Mouse (Mus musculus) heart, postnatal 4 days (tissue): ENCODE measurements around the gene Igf2r. TPM values are rescaled to one million over a fixed set of nuclear protein-coding genes. Genes with fewer than 3 reads are reported as not detected.

ENCODE experiments used
- DNase-seq: peaks from one replicate; pipeline ENCODE4 v3.0.0; 2021
- total RNA-seq, 2 experiments: library from RNA; stranded (reverse); gene quantifications; 2 replicates each; pipeline ENCODE4 v1.2.3; 2021

The Igf2r gene
- total RNA-seq, 2 experiments from 2014 or later: 318 TPM

DNA sequence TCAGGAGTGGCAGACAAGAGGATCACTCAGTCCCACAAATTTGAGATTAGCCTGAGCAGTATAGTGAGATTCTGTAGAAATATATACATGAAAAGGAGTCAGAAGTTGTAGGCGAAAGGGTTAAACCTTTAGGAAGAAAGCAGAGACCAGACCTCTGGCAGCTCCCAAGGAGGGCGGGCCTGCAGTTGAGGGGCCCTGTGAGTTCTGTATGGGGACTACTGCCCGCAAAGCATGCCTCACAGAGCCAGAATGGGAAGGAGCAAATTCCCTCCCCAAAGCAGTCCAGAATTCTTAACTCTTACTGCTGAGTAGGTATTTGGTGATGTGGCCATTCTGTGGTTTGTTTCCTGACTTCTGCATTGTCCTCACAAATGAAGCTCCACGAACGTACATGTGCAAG lies 11.6 kb upstream of the Igf2r start:
- peak; percentile 57 for DNase-seq

DNA sequence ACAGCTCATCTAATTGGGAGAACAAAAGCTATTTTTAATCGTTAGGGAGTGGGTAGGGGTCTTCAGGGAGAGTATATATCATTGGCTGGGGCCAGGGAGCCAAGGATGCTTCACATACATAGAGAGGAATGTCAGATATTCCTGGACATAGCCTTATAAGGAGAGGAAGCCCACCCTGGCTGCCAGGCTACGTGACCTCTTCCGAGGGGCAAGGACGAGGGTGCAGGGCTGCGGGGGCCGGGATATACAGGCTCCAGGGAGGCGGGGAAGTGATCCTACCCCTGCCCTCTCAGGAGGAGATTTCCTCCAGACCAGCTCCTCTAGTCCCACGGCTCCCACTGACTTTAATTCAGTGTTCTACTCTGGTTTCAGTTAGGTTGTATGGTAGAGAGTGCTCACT lies 10.7 kb upstream of the Igf2r start:
- peak; percentile 46 for DNase-seq

DNA sequence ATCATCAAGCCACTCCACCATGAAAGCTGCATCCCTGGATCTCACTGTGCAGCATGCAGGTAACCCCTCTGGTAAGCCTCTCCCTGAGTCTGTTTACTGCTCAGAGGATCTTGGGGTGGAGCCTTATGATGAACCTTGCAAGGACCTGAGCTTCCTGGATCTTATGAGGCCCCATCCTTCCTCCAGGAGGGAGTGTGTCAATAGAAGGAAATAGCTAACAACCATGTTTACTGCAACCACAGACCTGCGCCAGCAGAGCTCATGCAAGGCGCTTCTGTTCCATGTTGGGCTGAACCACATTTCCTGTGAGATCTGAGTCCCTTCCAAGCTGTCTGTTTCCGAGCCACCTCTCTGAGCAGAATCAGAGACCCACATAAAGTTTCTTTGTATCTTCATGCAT lies 10.0 kb upstream of the Igf2r start:
- peak; percentile 36 for DNase-seq

DNA sequence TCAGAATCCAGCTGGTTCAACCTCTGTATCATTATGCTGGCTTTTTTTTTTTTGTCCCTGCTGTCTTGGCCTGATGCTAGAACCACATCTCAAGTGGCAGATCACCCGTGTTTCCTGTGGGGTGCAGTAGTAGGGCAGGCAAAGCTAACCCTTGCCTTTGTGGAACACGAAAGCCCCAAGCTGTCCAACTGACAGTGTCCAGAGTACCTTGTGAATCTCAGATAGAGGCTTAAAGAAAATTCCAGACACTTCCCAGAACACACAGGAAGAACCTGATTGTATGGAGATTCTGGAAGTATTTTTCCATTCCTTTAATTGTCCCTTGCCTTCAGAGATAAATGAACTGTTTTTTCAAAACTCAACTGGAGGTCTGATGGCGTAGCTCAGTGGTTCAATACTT lies 4.5 kb upstream of the Igf2r start:
- DNase-seq: no peak

DNA sequence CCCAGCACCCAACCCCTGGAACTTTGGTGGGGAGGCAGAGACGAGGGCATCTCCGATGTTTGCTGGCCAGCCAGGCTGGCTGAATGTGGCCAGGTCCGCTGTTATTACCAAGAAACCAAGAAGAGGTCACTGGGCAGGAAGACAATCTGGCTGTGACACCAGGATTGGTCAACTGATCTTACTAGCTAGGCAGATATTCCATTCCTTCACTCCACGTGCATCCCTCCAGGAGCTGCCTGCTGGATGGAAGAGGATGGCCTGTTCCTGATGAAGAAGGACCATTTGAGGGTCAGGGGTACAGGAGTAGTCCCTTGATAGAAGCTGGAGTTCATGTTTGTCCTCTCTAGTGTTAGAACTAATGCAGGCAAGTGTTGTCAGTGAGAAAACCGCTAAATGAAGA lies 1.0 kb upstream of the Igf2r start:
- DNase-seq: no peak

DNA sequence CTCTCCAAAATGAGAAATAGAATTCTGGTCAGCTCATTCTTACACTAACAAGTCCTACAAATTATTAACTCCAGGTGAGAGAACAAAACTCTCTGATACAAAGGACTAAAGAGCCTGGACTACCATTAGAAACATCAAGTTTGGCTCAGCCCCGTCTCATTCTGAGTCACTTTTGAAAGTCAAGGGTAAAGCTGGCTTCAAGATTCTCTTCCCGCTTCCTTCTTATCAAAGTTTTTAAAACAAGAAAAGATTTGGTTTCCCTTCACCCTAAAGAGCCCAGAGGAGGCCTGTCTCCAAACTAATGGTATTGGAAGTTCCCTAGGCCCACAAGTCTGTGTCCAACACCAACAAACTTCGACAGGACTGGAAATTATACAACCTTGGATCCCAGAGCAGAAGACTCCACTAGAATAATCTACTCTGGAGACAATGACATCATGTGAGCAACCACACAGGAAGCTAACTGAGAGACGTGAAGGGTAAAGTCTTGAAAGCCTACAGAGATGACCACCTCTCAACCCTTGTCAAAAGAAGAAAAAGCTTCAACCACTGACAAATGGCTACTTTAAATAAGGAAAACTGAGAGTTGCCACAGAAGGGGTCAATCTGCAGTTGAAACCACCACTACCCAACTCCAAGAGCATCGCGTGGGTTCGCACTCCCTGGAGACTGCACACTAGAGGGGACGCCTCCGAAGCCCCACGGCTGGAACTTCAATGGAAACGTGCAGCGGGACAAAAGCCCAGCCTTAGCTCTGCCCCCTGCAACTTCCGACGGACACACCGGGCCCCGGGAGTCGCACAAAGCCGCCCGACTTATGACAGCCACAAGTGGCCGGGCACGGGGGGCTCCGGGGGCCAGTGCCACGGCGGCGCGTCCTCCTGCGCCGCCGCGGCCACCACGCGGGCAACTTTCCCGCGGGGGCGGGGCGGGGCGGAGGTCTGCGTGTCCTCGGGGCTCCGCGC lies 767 bp downstream of the Igf2r start:
- DNase-seq: peak; percentile 38

DNA sequence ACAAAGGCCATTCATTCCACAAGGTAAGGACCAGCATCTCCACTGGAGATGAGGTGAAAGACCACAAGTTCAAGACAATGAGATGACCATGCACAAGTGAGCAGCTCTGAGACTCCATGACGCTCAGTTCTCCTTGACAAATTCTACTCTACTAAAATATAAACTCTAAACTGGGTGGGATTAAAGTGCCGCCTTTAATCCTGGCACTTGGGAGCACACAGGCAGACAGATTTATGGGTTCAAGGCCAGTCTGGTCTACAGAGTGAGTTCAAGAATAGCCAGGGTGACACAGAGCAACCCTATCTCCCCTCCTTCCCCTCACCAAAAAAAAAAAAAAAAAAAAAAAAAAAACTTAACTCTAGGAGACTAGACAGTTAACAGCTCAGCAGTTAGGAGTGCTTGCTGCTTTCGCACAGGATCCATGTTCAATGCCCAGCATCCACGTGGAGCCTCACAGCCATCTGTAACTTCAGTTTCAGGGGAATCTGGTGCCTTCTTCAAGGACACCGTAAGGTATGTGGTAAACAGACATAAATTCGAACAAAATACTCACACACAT lies 2.1 kb downstream of the Igf2r start:
- no peak for DNase-seq

DNA sequence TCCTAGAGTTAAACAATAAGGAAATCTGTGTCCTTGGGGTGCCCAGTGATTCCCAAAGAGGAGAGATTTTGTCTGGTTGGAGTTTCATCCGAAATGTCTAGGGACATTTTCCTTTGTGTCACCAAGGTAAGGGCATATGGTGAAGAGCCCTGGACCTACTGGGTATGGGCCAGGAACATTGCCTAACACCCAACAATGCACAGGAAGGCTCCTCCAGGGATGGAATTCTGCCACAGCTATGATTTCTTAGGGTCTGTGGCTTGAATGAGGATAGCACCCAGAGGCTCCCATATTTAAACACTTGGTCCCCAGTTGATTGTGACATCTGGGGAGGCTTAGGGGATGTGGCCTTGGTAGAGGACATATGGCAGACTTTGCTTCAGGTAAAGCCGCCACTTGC lies 6.1 kb downstream of the Igf2r start:
- DNase-seq: no peak

DNA sequence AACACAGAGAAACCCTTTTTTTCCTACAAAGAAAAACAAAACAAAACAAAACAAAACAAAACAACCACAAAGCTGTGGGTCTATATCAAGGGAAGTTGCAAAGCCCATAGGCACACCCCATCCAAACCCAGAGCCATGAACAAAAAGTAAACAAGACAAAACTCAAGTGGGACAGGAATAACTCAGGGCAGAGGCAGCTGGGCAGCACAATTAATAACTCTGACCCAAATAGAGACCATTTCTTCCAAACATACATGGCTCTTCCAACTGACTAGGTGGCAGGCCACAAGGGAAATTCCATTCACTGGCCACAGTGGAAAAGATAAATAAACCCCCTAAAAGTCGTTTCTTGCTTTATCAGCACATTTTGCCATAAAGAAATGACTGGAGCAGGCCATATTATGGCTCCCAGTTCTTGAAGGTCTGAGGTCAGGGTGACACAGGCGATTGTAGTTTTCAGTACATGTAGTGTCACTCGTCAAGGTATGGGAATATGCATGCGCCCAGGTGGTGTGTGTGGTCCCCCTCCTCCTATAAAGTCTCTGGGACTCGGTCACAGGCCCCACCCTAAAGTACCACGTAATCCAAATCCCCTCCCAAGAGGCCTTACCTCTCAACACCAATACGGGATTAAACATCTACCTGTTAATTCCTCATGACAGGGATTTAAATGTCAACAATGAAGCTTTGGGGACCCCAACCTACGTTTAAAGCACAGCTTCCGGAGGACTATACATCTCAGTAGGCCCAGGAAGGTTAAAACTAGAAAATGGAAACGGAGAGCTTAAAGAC lies 8.9 kb downstream of the Igf2r start:
- DNase-seq: no peak

DNA sequence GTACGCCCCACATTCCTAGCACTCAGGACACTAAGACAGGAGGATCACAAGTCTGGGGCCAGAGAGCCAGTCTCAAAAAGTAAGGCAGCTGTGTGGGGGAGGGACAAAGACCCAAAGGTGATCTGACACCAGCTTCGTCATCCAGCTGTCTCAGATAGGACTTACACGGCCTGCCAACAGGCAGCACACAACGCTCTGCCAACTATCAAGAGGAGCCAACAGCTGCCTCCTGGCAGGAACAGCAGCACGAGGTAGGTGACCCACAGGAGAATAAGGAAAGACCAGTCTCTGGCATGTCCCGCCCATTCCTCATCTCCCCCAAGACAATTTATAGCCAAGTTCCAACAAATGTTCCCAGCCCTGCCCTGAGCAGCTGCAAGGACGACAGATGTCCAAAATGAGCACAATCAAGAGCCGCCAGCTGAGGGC lies 9.8 kb downstream of the Igf2r start:
- peak; percentile 75 for DNase-seq

DNA sequence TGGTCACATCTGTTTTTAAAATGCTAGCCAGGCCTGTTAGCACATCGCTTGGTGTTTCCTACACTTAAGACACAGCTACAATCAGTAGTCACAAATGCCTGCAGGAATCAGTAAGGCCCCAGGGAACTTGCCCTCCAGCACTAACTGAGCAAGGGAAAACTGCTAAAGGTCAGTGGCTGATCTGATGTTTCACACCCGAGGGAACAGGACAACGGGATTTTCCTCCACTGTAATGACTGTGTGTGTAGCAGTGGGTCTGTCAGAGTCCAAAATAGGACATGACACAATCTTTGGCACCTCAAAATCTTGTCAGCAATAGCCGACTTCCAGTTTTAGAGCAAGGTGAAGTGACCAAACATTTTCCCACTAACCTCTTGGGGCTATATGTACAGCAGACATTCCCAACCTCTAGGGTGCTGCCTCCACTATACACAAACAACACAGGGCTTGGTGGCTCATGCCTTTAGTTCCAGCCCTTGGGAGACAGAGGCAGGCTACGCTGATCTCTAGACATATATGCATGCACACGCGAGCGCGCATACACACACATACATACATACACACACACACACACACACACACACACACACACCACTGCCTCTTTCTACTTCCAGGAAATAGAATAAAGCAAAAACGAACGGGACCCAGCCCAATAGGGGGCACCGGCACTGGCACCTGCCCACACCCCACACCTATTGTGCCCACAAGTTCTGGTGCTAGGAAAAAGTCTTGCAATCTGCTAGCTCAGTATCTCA lies 10.6 kb downstream of the Igf2r start:
- DNase-seq: peak; percentile 48

DNA sequence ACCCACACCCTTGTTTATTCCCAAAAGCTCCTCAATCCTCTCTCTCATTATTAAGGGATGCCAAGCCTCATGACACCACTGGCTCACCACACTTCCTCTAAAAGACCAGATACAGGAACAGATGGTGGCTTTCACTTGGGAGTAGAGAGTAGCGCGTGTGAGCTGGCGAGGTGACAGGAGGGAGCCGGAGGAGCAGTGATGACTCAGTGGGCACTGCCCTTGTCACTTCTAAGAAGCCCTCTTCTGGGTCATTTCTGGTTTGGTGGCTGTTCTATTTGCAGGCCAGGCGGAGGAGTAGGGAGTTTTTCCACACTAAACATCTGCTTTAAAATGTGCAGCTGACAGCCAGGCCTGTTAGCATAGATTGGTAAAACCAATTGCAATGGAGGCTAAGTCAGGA lies 11.5 kb downstream of the Igf2r start:
- DNase-seq: peak; percentile 60

DNA sequence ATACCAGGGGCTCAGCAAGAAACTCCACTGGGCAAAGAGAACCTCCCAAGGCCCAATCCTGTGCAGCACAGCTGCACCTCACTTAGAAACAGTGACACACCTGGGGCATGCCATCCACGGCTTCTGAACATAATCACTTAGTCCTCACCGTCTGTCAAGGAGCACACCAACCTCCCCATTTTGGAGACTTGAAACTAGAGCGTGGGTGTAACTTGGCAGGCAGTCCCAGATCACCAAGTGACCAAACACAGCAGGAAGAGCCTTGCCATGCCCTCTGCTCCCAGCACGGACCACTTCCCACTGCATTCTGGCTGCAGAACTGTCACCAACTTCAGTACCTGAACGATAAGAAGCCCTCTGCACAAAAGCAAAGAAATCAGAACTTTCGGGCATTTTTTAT lies 12.3 kb downstream of the Igf2r start:
- DNase-seq: no peak

DNA sequence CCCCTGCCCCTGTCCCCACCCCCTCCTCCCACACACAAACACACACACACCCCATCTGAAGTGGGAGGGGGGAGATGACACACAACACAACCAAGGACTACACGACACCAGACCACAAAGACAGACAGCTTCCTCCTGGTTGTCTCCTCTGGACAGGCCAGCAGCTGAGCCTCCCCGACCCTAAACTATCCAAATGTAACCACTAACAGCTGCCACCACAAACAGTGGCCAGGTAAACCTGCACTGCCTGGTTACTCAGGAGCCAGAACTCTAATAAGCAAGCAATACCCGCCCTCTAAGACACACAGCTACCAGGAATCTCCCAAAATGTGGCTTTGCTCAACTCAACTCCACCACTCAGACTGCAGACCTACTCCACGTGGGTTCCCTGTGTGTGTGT lies 13.5 kb downstream of the Igf2r start:
- no peak for DNase-seq

DNA sequence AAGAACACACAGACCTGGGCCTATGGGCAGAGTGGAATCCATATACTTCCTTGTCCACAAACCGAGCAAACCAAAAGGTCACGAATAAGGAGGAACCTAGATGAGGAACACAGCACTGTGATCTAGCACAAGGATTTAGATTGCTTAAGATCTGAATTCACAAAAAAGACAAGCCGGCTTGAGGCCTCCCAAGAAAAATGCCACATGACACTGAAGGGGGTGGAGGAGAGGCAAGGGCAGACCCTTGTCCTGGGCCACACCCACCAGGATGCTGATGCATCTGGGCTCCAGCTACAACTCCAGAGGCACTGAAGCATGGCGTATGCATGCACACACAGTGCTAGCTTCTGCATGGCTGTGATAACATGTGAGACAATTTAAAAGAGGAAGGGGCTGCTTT lies 14.3 kb downstream of the Igf2r start:
- no peak for DNase-seq

DNA sequence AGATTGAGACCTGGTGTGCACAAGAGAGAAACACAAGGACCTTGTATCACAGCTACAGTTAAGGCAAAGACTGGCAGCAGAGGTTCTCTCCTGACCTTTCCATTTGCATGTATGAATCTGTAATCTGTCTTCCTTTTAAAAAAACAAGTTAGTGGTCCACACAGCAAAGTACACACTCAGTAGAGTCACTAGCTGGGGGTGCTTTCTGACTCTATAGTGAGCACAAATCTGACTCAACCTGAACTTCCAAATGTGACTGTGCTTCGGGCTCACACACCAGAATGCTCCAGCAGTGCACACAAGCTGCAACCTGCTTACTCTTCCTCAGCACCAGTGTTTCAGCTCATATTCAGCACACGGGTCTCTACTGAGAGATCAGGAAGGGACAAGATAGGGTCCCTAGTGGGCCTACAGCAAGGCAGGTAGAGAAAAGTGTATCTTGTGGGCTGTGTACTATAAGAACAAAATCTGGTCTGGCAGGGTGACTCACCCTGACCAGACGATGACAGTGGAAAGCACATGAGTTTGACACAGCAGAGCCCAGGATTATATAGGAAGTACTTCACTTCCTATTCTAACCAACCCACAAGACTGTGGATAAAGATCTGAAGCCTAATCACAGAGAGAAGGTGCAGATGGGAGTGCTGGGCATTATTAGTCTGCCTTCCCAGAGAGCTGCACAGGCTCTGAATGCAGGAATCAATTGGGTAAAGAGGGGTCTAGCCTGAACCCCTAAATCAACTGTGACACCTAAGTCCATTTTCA lies 15.0 kb downstream of the Igf2r start:
- no peak for DNase-seq

DNA sequence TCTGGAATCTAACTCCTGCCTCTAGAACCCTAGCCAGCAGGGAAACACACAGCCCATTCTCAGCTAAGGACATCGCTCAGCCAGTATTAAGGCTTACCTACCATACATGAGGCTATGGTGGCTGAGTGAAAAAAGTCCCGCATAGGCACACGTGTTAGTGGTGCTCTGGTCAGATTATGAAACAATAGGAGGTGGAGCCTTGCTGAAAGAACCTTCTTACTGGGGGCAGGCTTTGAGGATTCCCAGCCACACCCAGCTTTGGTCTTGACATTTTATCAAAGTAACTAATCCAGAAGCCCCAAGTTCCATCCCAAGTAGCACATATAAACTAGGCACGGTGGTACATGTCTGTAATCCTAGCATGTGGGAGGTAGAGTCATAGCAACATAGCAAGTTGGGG lies 16.4 kb downstream of the Igf2r start:
- no peak for DNase-seq

DNA sequence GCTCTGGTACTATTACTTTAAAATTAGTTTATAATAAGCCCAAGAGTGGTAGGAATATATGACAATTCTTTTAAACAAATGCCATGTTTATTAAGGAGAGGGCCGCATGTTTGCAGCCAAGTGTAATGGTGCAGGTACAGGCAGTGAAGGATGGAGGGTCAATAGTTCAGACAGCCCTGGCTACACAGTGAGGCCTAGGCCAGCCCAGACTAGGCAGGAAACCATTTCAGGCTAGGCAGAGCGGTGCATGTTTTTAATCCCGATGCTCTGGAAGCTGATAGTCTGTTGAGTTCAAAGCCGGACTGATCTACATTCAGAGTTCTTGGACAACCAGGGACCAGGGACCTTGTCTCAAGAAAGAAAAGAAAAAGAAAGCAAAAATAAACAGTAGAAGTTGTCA lies 17.8 kb downstream of the Igf2r start:
- no peak for DNase-seq

DNA sequence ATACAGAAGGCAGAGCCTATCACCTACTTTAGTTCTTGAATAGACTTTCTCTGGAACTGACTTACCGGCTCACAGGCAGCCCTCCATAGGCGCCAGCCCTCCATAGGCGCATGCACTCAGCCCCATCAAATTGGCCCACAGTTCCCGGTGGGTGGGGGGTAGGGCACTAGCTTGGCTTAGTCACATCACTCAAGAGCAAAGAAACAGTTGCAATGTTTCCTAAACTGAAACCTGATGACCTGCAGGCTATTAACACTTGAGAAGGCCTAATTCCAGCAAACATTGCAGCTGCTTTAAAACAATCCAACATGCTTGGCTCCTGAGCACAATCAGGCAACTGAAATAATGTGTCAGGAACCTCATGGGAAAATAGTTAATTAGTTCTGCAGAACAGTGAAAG lies 18.2 kb downstream of the Igf2r start:
- no peak for DNase-seq

DNA sequence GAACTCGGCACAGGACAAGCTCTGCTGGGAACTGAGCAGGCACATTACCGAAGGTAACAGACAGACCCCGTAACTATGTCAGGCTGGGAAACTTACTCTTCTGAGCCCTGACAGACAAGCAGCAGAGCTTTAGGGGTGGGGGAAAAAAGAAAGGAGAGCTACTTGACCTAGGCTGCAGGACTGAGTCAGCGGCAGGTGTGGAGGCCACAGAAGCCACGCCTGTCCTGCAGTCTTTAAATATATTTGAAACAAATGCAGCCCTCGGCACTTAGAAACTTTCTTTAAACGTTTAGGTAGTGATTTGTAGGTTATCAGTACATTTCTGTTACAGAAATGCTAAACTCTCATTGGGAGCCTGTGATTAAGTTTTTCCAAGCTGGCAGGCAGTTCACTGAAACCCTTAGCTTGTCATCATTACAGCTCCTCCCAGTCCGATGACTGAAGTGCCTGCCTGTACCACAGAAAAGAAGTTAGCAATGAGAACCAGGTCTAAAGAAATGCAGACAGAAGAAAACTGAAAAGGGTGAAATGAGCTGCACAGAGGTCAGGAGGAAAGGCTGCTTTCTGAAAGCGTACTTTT lies 18.8 kb downstream of the Igf2r start:
- DNase-seq: no peak
